Mouse (Mus musculus) brain, embryonic 14.5 days (tissue): ENCODE data around the gene Rpl36. TPM values are rescaled to one million over a fixed set of nuclear protein-coding genes. Genes with fewer than 3 reads are reported as not detected.

Experiments
- DNase-seq: peaks from one replicate; pipeline ENCODE4 v3.0.0-alpha.2; 2011; ENCODE audit warnings: low read depth
- CTCF ChIP-seq: fragments of 200-500 bp; IDR thresholded peaks from 2 replicates; pipeline ENCODE4 v1.5.1; 2012; ENCODE audit warnings: inconsistent platforms, mild to moderate bottlenecking, moderate library complexity, borderline replicate concordance; ENCODE audit not compliant: insufficient read depth, insufficient read length; ENCODE audit errors: extremely low read depth
- POLR2A ChIP-seq: fragments of 200-500 bp; IDR thresholded peaks from 2 replicates; pipeline ENCODE4 v1.6.1; 2012; ENCODE audit warnings: mild to moderate bottlenecking, inconsistent platforms, borderline replicate concordance; ENCODE audit not compliant: poor library complexity, insufficient read depth, insufficient read length, severe bottlenecking; ENCODE audit errors: extremely low read depth
- polyA plus RNA-seq: library from polyadenylated mRNA; depleted of rRNA; stranded (reverse); fragments of >200 nt; gene quantifications from 2 replicates; pipeline ENCODE4 v1.2.3, GENCODE M21; 2012

The Rpl36 gene
- polyA plus RNA-seq, 1 experiment: 1,808 TPM

DNA sequence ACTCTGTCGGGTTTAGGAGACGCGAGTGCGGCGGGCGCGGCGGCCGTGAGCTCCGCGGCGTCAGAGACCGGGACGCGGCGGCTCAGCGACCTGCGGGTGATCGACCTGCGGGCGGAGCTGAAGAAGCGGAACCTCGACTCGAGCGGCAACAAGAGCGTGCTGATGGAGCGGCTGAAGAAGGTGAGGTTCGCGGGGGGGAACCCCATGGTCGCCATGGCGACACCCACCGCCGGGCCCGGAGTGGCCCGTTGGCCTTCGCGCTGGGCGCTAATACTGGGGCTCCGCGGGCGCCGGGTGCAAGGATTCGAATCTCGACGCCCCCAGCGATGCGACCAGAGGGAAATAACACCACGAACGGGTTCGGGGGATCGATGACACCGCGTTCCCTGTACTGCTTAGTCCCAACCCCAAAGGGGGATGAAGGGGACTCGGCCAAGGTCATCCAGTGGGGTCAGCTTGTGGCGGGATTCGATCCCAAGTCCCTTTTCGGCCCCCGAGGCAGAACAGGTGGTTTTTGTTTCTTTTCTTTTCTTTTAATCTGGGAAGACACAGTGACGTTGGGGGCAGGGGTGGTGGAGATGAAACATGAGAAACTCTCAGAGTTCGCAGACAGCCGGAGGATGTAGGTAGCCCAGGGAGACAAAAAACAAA lies 27.9 kb upstream of the Rpl36 start:
- DNase-seq: peak; percentile 61

DNA sequence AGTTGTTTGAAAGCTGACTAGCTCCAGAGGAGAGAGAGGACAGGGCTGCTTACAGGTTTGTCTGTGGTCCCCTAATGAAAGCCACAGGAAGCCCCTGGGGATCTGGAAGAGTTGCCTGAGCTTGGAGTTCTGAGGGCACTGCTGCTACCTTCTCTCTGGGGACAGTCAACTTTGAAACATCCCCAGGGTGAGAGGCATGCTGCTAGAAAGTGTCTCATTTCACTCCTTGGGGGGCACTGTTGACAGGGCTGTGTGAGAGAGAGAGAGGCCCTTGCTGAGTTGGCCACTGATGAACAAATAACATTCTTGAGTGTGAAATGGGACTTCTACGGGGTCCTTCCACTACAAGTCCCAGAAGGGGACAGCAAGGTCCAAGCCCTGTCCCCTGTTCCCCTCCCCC lies 25.4 kb upstream of the Rpl36 start:
- TF ChIP-seq CTCF: no peak
- TF ChIP-seq POLR2A: no peak
- no peak for DNase-seq

More for the DNA sequence above, 27.9 kb upstream of the Rpl36 start:
- TF ChIP-seq POLR2A (no peak), CTCF (no peak)

DNA sequence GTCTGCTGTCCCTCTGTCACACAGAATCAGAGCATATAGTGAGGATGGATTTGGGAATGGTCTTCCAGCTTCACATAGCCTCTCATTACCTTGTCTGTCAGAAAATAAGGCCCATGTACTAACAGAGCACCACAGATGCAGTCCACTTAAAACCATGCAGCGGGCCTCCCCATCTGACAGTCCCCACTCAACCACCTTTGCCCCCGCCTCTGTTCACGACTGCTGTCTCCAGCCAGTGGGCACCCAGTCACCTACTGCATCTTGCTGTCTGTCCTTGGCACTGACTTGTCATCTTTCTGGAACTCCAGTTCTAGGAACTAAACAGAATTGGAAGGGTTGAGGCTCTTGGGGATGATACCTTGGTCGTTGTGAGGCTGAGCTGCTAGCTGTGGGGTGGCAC lies 24.3 kb upstream of the Rpl36 start:
- TF ChIP-seq POLR2A: no peak
- TF ChIP-seq CTCF: no peak

GRCm38 (mm10) chr17:56592553-56592952 lies 20.7 kb upstream of the Rpl36 start:
- DNase-seq: no peak
- TF ChIP-seq POLR2A (no peak), CTCF (no peak)

More for the DNA sequence above, 24.3 kb upstream of the Rpl36 start:
- DNase-seq: no peak

DNA sequence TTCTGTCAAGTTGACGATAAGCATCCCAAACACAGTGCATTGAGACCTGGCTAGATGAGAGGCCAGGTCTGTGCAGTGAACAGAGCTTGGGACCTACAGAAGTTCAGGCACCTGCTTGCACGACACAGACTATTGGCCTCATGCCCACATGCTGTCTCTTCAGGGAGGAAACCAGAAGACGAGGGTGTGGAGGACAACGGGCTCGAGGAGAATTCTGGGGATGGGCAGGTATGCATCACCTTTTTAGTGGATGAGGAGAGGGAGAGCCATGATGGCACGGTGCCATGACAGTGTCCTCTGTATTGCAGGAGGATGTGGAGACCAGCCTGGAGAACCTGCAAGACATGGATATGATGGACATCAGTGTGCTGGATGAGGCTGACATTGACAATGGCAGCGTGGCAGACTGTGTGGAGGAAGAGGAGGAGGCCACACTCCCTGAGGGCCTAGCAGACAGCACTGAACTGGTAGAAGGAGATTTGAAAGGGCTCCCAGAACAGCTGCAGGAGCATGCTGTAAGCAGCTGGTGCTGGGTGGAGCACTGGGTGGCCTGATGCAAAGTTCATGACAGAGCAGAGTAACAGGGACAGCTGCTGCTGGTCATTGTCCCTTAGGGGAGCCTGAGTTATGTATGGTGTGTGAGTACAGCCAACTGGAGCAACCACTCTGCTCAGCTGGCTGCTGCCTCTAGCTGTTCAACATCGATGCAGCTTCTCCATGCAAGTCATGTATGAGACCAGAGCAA lies 19.5 kb upstream of the Rpl36 start:
- TF ChIP-seq CTCF (no peak), POLR2A (no peak)
- no peak for DNase-seq

GRCm38 (mm10) chr17:56603186-56604069 lies 9.8 kb upstream of the Rpl36 start:
- DNase-seq: peak; percentile 40
- TF ChIP-seq POLR2A (no peak), CTCF (no peak)

DNA sequence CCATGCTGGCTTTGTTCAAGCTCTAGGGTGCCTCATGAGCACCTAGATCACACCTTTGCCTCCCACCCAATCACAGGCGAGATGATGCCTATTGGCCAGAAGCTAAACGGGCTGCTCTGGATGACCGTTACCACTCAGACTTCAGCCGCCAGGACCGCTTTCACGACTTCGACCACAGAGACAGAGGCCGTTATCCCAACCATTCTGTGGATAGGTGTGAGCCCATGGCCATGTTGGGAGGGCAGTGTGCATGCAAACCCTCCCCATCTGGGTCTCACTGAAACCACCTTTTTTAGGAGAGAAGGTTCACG lies 9.2 kb upstream of the Rpl36 start:
- TF ChIP-seq POLR2A (no peak), CTCF (no peak)
- DNase-seq: no peak

DNA sequence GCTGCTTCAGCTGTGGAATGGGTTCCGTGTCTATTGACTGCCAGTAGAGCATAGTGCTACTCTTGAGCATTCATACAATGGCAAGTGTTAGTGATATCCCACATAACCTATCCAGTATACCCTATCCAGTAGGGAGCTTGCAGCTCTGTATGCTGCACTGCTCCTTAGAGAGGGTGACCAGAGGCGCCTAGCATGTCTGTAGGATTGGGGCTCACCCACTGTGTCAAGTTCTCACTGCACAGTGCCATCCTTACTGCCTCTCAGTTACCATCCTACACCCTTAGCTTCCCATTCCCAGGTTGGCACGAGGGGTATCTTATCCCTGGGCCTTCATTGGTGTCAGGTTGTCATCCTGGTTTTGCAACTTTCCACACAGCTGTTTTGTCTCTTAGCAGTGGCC lies 8.8 kb upstream of the Rpl36 start:
- TF ChIP-seq POLR2A: no peak
- no peak for TF ChIP-seq CTCF
- DNase-seq: no peak

- no peak for TF ChIP-seq CTCF
- TF ChIP-seq POLR2A: no peak
- no peak for DNase-seq
Observed at GRCm38 (mm10) chr17:56605431-56605830, 7.8 kb upstream of the Rpl36 start.

GRCm38 (mm10) chr17:56607521-56608062 lies 5.6 kb upstream of the Rpl36 start:
- TF ChIP-seq POLR2A (no peak), CTCF (no peak)
- no peak for DNase-seq

GRCm38 (mm10) chr17:56608699-56609098 lies 4.5 kb upstream of the Rpl36 start:
- DNase-seq: no peak
- TF ChIP-seq CTCF: no peak
- no peak for TF ChIP-seq POLR2A
